Mouse (Mus musculus): Measurements from ENCODE around the gene Praf2.

The Praf2 gene

DNA sequence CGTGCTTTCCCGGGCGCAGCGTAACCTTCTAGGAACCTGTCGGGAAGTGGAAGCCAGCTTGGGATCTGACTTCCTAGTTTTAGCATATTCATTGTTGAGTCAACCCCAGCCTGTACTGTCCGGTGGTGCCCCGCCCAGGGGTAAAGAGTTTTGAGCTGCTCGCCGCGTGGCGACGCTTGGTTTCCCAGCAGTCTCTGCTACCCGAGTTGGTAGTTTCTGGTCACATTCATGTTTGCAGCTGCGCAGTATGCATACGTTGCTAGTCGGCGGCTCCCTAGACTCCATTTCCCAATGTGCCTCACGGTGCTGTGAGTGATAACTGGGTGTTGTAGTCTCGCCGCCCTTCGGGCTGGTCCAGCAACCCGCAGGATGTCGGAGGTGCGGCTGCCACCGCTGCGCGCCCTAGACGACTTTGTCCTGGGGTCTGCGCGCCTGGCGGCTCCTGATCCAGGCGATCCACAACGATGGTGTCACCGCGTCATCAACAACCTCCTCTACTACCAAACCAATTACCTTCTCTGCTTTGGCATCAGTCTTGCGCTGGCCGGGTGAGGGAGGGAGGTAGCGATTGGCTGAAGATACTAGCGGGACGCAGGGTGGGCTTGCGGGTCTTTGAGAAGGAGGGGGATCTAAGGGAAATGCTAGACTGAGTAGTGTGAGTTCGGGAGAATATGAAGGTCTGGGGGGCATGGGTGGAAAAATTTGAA is at the start of gene Praf2:
Praf2 (plus strand) TSS at position 225 of the 707 bp plus-strand sequence.
- DNase-seq: peak; percentile 78

DNA sequence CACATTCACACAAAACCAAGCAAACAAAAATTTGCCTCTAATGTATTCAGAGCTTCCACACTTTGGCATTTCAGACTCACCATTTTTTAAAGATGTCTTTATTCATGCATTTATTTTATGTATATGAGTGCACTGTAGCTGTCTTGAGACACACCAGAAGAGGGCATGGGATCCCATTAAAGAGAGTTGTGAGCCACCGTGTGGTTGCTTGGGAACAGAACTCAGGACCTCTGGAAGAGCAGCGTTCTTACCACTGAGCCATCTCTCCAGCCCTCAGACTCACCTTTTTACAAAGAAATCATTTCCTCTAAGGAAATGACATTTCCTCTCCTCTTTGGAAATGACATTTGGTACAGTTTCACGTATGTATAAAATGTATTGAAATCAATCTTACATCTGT is 49.3 kb upstream of the Praf2 start:
- DNase-seq: no peak

DNA sequence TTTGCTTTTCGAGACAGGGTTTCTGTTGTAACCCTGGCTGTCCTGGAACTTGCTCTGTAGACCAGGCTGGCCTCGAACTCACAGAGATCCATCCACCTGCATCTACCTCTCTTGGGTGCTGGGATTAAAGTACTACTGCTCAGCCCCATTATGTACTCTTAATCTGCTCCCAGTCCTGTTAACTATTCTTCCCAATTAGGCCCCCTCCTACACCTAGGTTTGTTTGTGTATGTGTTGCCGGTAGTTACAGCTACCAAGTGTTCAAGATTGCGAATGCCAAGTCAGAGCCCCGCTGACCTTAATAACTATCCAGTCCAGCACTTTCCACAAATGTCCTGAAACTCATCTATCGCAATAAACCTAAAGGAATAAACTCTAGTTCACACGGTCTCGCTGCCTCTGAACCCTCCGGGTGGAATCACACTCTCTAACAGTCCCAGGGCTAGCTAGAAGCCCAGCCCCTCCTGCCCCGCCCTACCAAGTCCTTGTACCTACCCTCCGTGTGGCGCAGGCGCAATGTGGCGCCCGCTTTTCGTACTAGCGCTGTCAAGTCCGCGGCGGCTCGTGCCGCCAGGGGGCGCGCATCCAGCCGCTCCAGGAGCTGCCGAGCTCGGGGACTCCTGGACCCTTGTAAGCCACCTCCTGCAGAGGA is 48.7 kb upstream of the Praf2 start:
- peak; percentile 90 for DNase-seq

DNA sequence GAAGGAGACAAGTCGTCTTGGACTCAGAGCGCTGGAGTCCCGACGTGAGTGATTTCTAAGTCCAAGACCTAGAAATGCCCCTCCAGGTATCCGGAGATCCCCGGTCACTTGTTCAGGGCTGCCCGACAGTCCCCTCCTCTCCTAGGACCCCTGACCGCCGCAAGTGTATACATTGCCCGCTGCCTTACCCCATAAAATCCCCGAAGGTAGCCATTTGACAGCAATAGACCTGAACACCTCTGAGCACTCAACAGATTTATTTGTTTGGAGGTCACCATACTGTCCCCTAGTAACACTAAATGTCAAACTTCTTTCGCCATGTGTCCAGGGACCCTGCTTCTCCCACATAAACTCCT is 48.2 kb upstream of the Praf2 start:
- no peak for DNase-seq

DNA sequence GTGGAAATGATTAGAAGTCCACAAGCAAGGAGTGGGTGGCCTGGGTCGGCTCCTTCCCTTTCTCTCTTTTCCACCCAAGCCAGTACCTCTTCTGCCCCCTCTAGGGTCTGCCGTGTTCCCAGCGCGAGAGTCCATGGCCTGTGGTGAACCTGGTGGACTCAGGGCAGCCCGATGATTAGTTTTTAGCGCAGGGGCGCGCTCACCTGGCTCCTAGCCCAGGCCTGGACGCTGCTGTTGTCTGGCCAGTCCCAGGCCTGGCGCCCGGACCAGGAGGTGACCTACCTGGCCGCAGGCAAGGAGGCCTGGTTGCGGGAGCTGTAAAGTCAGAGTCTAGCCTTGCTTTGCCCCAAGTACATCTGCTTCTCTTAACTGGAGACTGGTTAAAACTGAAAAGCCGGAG is 47.4 kb upstream of the Praf2 start, which contains the start of gene Magix:
Magix (minus strand) TSS at position 388 of the 400 bp plus-strand sequence.
- DNase-seq: no peak

DNA sequence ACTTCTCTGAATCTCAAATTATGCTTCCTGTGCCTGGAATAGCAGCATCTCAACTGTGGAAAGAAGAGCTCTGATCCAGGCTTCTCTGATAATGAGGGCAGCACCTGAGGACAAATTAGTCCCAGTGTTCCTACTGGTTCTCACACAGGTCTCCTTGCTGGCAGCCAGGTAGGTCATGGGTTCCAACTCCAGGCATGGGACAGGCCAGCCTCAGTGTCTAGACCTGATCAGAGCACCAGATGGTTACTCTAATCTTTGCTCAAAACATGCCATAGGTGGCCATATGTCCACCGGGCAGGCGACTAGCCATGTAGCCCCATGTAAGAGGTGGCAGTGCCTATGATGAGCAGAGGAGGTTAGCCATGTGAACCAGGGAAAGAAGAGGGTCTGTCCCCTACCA is 39.9 kb upstream of the Praf2 start:
- DNase-seq: peak; percentile 43

DNA sequence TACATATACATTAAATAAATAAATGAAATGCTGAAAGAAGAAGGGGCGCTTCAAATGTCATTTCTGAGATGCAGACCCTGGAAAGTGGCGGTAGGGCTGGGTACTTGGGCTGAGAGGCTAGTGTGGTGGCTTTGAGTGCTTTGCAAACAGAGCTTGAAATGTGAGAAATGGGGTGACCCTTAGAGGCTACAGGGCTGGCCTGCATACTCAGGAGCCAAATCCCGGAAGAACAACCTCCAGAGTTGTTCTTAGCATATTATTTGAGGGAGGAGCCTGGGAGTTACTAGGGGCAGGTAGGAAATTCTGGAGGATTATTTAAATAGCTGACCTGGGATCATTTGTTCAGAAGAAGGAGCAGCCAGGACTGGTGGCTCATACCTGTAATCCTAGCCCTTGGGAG is 37.8 kb upstream of the Praf2 start:
- DNase-seq: no peak

DNA sequence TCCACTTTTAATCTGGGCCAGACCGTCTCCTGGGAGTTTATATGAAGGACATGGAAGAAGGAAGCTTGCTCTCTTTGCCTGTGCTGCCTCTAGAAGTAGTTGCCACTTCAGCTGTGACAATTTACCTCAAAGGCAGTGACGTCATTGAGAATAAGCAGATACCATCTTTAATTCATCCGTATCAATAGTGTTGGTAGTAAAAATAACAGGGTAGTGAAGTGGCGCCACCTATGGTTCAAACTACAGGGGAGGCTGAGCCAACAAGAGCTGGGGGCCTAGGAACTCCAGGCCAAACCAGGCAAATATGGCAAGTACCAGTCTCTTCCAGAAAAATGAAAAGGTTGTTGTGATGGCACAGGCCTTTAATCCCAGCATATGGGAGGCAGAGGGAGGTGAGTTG is 35.4 kb upstream of the Praf2 start:
- peak; percentile 39 for DNase-seq

DNA sequence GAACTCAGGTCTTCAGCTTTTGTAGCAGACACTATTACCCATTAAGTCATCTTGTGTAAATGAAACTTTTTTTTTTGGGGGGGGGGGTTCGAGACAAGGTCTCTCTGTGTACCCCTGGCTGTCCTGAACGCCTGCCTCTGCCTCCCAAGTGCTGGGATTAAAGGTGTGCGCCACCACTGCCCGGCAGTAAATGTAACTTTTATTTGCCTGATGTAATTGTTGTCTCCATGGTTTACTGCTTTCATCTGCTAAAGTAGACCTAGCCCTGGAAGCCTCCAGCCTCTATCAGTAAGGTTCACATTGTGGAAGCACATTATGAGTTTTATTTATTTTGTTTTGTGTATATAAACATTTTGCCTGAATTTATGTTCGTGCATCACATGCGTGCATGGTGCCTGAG is 31.7 kb upstream of the Praf2 start:
- DNase-seq: no peak

DNA sequence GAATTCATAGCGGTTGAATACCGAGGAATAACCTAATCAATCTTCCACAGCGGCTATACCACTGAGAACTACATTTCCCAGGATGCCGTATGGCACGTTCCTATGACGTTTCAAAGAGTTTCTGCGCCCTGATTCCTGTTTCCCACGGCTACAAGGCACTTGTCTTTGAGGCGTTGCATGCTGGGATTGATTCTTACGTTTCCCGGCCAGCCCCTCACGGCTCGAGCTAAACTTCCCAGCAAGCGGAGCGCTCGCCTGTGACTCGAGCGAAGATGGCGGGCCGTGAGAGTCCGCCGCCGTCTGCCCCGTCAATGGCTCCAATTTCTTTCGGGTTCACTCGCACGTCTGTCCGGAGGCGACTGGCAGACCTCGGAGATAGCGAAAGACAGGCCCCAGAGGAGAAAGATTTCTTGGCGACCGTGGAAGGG is 31.3 kb upstream of the Praf2 start, which contains the start of gene Gpkow:
Gpkow (plus strand) TSS at position 178 of the 428 bp plus-strand sequence.
- peak; percentile 88 for DNase-seq

DNA sequence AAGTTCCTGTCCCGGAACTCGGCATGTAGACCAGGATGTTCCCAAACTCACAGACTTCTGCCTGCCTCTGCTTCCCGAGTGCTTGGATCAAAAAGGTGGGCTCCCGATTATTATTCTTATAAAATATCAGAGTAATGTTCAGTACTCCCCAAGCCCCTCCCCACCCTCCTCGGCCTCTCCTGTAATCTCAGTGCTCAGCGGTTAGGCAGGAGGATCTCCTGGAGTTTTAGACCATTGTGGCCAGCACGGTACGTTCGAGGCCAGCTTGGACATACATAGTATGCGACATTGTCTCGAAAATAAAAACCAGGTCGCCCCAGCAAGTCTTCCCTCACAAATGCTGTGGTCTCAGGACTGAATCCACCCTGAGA is 14.5 kb upstream of the Praf2 start:
- DNase-seq: peak; percentile 30

DNA sequence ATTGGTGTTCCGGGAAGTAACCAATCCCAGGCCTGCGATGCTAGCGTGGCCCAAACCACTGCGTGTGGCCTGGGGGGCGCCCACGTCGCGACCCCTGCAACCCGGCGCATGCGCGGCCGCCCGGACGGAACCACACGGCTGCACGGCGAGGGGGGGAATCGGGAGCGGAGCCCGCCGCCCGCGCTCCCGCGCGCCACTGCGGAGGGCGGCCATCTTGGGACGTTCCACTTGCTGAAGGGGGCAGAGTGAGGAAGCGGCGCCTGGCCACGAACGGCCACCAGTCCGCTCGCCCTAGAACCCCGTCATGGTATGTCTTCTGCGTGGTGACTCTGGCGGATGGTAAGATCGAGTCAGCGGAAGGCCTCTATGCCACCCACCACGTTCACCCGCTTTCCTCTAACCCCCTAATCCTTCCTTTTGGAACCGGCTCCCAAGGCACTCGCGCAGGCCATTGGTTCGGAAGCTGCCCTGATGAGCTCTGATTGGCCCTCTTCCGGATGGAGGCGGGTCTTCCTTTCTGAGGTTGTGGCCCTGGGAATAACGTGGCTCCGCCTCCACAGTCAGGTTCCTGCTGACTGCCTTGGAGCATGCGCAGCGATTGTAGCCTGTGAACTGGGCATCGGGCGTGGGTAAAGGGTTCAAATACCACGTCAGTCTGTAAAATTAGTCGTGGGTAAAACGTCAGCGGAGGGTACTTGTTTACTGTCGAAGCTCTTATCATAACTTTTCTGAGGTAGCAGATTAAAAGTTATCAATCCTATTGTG is 13.9 kb upstream of the Praf2 start, which contains the start of gene Wdr45:
Wdr45 (plus strand) TSS at position 199 of the 765 bp plus-strand sequence.
- peak; percentile 97 for DNase-seq

DNA sequence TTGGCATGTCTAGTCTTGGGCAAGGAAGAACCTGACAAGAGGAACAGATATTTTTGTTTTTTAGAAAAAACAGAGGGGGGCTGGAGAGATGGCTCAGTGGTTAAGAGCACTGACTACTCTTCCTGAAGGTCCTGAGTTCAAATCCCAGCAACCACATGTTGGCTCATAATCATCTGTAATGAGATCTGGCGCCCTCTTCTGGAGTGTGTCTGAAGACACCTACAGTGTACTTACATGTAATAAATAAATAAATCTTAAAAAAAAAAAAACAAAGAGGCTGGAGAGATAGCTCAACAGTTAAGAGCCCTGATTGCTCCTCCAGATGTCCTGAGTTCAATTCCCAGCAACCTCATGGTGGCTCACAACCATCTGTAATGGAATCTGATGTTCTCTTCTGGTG is 12.2 kb upstream of the Praf2 start:
- DNase-seq: peak; percentile 41

DNA sequence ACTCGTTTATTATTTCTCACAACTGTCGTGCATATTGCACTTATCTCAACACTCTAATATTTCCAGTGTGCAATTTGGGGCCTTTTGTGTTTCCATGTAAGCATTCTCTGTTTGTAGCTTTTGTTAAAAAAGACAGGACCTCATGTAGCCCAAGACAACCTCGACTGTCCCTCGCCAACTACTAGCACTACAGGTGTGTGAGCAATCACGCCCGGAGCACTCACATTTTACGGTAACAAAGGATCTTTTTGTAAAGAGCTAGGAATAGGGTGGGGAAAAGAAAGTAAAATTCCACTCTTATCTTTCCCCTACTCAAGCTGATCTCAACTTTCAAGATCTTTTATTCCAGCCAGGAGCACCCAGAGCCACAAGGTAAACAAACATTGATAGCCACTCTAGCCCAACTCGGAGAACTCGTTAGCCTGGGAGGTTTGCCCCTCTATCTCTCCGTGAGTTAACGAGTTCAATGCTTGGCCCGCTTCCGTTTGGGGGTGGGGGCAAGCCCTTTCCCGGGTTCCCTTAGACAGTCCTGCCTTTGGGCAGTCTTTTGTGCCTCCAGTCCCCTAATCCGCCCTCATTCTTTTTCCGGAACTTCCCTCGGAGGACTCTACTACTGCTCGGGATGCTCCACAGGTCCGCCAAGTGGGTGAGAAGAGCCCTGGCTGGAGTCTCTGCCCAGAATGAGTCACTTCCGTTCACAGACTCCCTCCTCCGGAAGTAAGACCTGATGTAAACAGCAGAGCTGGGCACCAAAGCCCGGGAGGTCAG is 6.5 kb upstream of the Praf2 start, which contains the start of gene Gm45208:
Gm45208 (plus strand) TSS at position 732 of the 768 bp plus-strand sequence.
- DNase-seq: peak; percentile 74

DNA sequence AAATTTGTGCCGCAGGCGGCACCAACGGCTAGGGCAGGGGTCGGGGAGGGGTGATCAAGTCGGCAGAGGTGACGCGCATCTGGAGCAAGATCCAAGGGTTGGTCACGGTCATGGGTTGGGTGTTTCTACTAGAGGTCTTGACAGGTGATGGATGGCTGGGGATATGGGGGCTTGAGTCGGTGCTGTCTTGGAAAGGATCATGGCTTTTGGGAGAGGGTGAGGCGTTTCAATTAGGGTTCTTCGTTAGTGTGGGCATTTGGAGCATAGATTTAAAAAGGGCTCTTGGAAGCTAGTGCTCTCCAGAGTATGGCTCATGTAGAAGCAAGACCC is 6.0 kb upstream of the Praf2 start:
- no peak for DNase-seq

DNA sequence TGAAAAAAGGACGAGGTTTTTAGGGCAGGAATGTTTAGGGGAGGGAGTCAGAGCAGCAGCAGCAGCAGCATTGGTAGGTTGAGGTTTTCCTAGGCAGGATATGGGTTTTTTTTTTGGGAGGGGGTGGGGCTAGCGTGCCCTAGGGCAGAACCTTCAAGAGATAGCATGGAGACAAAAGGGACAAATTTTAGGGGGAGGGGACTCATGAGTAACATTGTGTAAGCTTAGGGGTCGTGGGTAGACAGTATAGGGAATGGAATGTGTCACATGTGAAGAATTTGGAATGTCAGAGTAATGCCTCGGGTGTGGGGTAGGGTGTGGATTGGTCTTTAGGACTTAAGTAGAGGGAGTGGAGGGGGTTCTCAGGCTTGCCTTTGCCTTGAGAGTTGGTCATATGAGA is 5.5 kb upstream of the Praf2 start:
- no peak for DNase-seq

DNA sequence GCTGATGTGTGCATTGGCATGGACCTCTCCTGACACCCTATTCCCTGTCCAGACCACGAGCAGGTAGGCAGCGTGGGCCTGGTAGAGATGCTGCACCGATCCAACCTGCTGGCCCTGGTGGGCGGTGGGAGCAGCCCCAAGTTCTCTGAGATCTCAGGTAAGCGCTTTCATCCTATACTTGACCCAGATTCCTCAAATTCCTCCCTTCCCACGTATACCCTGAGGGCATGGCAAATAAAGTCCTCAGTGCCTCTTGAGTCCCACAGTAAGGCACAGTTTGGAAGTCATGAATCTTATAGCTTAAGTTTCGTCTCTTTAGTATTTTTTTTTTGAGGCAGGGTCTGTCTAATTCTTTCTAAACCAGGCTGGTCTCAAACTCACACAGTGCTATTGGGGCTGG is 4.1 kb upstream of the Praf2 start:
- DNase-seq: no peak

DNA sequence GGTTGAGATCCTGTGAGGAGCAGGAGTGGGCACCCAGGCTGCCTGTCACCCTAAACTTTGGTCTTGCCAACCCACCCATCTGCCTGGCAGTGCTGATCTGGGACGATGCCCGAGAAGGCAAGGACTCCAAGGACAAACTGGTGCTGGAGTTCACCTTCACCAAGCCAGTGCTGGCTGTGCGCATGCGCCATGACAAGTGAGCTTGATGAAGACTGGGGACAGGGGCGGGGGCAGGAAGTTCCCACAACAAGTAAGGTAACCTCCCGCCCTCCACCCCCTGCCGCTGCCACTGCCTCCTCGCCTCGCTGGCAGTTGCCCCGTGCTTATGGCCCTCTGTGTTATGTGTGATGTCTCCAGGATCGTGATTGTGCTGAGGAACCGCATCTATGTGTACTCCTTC is 2.4 kb upstream of the Praf2 start:
- DNase-seq: no peak

DNA sequence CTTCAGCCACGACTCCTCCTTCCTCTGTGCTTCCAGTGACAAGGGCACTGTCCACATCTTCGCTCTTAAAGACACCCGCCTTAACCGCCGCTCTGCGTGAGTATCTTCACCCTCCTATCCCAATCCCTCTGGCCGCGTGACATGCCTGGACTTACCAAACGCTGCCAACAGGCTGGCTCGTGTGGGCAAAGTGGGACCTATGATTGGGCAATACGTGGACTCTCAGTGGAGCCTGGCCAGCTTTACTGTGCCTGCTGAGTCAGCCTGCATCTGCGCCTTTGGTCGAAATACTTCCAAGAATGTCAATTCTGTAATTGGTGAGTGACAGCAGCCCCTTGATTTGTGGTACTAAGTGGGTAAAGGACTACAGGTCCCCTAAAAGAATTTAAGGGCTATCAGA is 1.1 kb upstream of the Praf2 start:
- no peak for DNase-seq

DNA sequence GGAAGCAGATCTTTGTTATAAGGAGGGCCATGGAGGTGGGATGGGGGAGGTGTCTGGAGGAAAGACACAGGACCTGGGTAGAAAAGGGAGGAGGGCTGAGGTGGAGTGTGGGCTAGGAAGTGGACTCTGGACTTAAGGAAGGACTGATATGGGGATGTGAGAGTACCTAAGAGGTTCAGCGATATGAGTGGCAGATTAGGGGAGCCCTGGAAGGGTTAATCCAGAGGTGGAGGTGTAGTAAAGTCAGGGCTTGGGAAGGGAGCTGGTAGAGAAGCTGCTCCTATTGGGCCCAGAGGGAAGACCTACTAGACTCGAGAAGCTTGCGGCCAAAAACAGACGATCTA is 655 bp downstream of the Praf2 start:
- DNase-seq: no peak

DNA sequence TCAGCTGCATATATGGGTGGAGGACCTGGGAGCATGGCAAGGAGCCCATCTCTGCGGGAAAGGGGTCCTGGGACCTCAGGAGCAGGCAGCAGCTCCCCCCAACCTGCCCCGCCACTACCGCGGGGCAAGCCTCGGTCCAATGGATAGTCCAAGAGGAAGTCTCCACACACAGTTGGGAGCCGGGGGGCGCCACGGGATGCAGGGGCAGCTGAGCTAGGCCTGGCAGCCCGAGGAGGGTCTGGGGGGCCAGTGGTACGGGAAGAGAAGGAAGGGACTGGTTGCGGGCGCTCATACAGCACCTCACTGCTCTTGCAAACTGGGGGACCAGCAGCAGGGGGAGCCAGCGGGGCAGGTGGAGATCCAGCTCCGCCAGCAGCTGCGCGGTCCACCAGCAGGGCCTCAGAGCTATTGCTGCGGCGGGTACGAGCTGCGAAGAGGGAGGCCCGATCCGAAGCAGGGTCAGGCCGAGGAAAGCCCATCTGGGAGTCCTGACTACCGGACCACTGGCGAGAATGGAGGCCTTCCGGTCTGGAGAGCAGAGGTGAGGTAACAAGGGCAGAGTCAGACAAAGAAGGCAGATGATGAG is 5.4 kb downstream of the Praf2 start:
- DNase-seq: no peak

DNA sequence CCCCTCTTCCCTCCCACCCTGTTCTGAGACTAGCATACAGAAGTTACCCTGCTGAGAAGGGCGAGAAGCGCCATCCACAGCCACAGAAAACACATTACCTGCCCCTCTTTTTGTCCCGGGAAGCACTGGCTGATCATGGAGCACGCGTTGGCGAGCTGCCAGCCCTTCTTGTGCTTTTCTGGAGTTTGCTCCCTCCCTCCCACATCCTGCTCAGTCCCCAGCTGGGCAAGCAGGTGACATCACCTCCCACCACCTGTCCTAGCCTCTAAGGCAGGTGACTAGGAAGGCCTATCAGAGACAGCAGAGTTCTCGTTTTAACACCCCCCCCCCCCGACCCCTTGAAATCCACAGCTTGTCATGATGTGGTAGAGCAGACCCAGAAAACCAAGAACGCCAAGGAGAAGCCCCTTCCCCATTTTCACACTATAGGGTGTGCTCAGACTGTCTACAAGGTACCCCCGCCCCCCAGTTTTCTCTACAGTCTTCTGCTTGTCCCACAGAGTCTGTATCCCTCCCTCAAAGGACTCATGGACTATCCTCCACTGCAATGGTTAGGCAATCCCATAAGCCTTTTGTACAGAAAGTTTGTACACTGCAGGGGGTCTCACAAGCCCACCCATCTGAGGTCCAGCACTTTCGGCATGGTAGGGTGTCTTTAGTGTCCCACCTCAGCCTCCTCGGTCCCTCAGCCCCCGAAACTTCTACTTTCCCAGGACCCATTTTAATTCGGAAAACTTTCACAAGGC is 11.3 kb downstream of the Praf2 start:
- DNase-seq: peak; percentile 91

All from cerebellum, adult 9-10 months (tissue).